Mouse (Mus musculus) spleen, postnatal 4 days (tissue): Measurements from ENCODE around the gene Ccdc184.

Experiments used
- DNase-seq, 2 experiments: peaks; one replicate each; pipeline ENCODE4 v3.0.0; 2022; ENCODE audit warnings: low spot score in 2 of 2

The Ccdc184 gene

DNA sequence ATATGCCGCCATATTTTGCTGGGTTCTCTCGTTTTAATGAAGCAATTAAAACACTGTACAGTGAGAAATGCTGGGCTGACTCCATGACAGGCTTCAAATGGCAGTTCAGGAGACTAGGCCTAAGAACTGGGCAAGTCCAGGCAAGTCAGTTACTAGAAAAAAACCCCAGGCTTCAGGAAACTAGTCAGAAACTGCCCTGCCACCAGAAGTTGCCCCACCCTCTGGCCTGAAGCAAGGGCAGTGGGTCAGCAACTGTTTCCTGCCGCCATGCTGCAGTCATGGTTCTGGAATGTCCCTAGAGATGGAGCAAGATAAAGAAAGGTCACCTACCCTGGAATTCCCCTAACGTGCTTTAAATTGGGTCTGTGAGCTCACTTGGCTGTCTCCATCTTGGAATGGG, 11.0 kb upstream of the Ccdc184 start:
- no peak for DNase-seq

DNA sequence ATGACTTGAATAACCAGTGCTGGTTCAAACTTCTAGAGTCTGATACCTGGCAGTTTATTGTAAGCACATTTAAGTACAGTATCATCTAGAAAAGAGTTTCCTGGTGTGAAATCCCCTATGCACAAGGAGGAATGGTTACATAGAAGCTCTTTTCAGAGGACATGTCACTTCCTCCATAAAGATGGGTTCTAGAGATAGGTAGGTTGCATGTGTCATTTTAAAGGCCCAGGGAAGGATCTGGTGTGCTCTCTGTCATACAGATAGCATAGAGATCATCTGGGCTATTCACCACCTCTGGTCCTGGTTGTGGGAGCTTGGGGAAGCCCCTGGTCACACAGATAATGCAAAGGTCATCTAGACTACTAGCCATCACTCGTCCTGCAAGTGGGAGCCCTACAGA, 9.7 kb upstream of the Ccdc184 start:
- no peak for DNase-seq

DNA sequence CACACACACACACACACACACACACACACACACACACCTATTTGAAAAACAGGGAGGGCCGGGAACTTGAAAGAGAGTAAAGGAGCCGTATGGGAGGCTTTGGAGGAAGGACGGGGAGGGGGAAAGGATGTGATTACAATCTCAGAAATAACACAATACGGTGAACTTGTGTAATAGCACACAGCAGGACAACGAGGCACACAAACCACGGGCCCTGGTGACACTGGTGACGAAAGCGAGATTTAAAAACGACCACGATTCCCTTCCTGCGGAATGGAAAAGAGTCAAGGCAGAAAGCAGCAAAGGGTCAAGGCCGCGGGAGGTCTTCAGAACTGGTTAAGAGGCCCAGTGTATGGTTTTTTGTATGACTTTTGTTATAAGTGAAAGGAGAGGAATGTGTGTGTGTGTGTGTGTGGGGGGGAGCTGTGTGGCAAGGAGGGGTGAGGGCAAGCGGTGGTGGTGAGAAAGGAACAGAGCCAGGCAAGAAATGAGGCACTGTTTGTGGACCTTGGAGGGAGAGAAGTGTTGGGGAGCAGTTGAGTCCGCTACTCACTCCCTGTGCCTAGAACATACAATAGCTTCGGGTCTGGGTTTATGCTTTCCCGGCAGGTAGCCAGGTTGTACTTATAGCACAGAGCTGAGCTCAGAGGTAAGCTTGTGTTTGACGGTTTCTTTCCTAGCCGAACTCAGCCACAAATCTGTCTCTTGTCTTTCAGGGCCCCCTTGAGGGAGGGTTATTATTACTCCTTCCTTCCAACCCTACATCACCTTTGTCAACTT, 5.7 kb upstream of the Ccdc184 start:
- no peak for DNase-seq

DNA sequence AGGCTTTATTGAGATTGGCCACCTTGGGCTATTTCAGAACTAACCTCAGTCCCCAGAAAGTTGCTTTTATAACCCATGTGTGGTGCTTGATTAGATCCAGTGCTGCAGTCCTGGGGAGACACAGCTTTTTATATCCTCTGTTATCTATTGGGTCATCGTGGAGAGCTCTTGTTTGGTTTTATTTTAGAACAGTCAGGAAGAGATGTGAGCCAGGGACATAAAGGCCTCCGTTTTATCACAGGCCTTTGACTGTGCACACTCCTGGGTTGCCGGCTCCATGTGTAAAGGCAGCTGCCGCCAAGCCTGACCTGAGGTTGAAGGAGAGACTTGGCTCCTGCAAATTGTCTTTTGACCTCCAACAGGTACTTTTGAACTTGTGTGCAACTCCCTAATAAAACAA, 4.4 kb upstream of the Ccdc184 start:
- no peak for DNase-seq

DNA sequence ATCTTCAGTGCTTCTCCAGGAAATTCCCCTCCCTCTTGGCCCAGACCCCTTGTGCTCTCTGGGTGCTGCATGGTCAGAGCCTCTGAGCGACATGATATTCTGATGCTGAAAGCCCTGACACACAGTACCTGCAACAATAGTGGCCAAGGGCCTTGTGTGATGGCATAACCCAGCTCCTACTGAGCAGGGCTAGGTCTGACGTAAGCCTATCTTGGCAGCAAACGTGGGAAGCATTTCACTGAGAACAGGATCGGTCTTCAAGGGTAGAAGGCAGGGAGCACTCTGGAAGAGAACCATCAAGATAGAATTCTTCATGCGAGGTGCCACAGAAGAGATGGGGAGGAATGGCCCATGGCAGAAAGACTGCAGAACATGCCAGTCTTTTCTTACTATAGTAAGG, 1.4 kb upstream of the Ccdc184 start, which contains the start of gene Asb8:
Gene Asb8 (minus strand): TSS at position 101 of the 400 bp plus-strand sequence.
- no peak for DNase-seq

DNA sequence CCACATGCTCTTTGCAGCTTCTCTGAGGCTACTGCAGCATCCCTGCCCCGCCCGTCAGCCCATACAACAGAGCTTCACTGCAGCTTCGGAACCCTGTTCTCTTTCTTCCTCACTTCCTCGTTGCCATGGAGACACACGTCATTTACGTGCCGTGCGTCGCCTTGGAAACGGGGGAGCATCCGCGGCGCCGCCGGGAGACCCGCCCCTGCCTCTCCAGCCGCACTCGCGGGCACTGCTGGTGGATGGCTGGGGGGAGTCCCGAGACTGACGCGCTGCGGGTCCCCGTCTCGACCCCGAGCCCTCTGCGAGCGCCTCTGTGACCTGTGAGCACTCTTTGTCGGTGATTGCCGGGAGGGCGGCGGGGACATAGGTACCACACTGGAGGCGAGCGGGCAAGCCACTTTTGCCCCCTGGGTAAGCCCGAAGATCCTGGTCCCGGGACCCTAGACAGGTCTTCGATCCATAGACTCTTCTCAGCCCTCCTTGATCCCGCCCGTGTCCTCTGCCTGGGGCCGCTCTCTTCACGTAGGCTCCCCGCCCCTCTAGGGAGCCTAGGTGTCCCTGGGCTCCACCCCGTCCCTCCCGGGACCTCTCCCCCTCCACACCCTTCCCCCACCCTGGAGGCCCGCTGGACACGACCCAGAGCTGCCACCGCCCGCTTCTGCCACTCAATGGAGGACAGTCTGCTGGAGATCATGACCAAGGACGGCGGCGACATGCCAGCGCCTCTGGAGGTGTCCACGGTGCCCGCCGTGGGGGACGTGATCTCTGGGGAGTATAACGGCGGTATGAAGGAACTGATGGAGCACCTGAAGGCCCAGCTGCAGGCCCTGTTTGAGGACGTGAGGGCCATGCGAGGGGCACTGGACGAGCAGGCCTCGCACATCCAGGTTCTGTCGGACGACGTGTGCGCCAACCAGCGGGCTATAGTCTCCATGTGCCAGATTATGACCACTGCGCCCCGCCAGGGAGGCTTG, 975 bp downstream of the Ccdc184 start:
- peak; percentile 22 to 68 for DNase-seq

DNA sequence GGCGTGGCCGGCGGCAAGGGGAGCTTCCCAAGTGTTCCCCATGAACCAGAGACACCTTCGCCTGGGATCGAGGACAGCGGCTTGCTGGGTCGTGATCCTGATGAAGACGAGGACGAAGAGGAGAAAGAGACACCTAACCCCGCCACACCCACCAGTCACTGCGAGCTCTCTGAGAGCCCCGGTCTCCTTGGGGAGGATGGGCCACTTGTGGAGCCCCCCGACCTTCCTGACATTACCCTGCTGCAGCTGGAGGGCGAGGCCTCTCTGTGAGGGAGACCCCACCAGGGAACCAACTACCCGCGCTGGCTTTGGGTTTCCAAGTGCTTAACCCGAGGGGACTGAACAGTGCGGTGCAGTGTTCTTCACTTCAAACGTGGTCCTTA, 1.7 kb downstream of the Ccdc184 start:
- no peak for DNase-seq

DNA sequence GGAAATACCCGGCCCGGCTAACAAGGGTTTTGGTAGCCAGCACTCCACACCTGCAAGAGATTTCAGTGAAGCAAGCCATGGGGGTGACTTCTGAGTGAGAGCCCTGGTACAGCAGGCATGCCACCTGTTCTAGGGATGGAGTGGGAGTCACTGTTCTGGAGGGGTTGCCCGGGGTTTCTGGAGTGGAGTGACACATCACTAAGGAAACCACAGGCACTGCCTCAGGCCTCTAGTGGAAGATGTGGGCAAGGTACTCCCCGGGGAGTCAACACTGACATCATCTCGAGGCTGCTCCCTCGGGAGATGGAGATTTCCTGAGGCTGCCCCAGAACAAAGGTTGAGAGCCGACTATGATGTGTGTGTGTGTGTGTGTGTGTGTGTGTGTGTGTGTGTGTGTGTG, 3.4 kb downstream of the Ccdc184 start:
- no peak for DNase-seq

DNA sequence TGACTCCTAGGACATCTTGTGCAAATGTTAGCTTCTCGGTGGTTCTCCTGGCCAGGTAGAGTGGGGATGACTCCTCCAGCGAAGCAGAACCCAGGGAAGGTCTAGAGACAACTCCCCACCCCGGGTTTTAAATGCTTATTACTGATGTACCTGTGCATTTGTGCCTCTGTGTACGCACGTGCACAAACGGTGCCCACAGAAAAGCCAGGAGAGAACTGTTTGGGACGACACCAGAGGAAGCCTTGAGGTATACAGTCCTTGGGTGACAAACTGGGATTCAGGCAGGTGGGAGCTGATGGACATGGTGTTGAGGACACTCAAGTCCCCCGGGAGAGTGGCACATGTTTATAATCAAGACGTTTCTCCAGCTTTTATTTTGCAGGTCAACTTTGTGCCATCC, 4.0 kb downstream of the Ccdc184 start:
- DNase-seq = no peak

DNA sequence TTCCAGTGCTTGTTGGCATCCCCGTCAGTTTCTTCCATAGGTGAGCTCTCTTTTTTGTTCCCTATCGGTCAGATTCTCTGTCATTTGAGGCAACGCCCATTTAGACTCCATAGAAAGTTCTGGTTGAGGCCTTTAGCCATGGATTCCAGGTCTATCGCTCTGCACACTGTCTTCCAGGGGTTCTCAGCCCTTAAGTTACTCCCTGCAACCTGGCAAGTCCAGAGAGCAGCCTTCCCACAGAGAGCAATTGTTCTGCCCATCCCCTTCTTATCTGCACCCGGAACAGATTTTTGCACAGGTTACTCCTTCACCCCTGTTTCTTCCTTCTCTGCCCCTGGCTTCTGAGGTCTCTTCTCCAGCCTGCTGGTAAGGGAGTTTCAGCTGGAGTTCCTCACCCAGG, 5.2 kb downstream of the Ccdc184 start:
- DNase-seq = no peak

DNA sequence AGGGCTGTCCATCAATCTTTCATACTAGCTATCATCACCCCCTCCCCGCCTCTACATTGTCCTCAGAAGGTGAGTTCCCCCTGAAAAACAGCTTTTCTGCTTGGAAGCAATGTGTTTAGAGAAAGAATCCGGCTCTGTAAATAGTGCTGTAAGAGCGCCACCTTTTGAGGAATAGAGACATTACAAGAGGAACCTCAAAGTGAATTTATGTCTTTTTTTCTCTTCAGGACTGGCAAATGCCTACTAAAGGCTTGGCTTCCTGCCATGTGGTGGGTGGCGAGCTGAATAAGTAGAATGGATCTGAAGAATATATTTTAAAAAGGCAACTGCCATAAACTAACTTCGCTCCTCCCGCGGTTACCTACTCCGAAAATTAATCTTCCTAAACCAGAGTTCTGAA, 6.9 kb downstream of the Ccdc184 start:
- DNase-seq = no peak

DNA sequence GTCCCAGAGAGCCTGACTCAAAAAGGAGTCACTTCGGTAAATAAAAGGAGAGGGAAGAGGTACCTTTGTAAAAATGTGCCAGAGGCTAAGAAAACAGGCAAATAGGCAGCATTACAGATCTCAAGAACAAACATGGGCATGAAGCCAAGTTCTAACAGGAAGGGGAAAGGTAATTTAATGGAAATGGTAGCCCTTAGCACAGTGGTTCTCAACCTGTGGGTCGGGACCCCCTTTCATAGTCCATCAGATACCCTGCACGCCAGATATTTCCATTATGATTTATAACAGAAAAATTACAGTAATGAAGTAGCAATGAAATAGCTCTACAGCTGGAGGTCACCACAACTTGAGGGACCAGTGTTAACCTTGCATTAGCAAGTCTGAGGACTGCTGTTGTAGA, 10.4 kb downstream of the Ccdc184 start:
- DNase-seq = no peak

DNA sequence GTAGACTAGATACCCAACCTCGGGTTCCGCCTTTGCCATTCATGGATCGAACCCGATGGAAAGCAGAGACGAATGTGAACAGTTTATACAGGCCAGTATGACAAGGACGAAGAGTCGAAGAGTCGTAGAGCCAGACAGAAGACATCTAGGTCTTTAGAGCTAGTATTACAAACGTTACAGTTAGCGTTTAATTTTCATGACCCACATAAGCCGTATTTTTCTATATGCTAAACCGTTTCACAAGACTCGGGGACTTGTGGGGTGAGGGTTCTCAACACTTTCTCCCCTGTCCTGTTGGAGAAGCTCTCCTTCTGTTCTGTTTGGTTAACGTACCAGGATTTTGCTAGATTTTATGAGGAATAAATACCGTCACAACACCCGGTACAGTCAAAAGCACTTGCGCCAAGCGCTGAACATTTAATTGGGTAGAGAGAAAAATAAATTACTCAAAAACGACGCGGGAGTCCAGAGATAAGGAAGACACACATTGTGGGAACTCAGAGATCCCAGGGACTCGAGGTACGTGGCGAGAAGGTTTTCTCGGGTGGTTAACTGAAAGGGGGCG, 13.7 kb downstream of the Ccdc184 start:
- no peak for DNase-seq

DNA sequence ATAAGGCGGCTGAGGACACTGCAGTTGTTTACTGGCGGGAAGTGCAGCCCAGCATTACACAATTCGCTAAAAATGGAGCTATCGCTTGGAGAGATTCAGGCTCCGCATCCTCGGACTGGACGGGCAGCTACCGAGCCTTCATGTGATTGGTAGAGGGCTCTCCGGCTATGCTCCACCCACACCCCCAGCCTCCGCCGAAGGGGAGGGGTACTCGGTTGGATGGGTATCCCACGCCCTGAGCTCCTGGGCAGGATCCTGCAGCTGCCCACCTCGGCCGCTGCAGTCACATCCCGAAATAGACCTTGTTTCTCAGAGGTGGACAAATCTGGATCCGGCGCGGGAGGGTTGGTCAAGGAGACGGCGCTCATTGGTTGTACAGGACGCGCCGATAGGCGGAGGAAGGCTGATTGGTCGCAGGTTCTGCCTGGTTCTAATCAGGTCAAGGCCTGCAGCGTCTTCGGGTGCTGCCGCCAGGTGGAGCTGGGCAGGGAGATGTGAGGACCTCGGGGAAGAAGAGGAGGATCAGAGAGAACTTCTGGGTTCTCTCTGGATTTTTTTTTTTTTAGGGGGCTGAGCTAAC, 14.3 kb downstream of the Ccdc184 start:
- DNase-seq = peak; percentile 76 to 85

DNA sequence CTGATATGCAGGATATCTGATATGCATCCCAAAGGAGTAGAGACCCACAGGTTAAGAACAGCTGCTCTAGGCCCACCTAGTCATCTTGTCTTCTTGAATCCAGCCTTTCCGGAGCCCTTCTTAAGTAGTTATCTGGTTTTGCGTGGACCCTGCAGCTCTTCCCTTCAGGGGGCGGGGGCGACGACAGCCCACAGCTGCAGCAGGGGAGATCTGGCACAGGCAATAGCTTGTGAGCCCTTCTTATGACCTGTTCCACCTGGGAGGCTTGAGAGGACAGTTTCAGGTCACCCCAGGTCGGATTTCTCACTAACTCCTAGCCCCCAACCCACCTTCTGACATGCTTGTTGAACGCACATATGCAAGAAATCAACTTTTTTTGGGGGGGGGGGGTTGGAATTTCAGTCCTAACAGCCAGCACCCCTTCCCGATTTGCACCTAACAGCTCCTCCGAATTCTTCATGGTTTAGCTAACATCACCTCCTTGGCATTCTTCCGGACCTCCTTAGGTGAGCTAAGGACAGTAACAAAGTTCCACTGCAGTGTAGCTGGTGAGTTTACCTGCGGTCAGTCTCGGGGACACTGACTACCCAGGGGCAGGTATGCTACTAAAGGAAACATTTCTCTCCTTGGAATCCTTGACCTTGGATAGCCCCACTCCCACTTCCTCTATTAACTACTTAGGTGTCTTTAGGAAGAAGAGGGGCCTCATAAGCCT, 15.1 kb downstream of the Ccdc184 start:
- no peak for DNase-seq

DNA sequence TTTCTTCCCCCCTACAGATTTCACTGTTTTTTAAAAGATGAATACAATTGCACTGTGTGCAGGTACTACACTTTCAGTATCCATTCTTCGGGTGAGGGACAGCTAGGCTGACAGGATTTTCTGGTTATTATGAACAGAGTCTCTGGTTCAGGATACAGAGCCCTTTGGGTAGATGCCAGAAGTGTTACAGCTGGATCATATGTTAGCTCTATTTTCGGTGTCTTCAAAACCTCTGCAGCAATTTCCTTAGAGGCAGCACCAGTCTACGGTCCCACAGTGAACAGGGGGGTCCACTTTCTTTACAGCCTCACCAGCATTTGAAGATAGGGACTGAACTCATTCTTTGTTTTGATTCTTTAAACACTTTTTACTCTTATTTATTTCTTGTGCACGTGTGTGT, 17.5 kb downstream of the Ccdc184 start:
- no peak for DNase-seq

DNA sequence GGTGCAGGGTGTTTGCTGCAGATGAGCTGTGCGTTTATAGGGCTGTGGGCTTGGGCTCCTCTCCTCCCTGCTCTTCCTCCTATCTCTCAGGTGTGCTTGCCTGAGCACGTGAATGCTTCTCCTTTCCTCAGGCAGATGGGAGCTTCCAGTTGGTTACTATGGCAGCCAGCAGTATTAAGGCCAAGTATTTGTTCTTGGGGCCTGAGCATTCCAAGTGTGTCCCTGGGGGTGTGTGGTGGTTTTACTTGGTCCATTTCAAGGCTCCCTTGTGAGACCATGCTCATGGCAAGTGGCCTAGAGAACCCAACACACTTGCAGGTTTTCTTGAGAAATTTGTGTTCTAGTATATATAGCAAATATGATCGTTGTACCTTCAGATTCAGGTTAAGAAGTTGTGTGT, 28.5 kb downstream of the Ccdc184 start, which contains the start of gene Olfr288:
Gene Olfr288 (minus strand): TSS at position 101 of the 400 bp plus-strand sequence.
- DNase-seq = no peak

DNA sequence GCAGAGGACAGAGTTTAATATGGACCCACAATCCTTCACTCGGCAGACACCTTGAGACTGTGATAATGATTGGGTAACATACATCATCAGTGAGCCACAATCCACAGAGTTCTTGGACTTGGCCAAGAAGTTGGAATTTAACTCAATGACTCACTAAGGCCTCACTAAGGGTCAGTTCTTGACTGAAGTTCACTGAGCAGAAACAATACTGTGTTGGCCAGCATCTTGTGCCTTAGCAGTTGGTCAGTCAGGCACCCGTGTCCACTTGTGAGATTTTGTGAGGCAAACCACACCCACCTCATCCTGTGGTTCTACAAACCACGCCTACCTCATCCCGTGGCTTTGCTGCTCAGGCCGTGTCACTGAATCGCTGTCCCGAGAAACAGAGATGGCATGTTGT, 42.7 kb downstream of the Ccdc184 start:
- DNase-seq = no peak

DNA sequence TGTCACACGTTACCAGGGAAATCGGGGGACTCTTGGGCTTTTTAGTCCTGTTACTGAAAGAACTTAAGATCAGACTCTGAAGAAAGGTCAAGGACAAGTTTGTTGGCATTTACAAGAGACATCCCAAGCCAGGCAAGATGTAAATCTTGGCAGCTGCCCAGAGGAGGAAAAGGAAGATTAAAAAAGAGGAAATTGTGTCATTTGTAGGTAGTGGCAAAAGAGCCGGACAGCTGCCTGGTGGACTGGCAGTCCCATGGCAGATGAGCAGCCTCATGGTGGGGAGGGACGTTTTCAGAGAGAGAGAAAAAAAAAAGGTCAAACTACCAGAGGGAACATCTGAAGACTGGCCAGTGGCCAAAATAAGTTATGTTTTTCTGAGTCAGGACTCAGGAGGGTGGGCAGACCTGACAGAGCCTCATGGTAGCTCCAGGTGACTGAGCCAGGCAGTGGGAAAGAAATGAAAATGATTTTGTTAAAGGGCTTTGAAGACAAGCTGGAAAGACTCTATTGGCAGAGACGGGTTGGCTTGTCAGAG, 46.4 kb downstream of the Ccdc184 start:
- no peak for DNase-seq

DNA sequence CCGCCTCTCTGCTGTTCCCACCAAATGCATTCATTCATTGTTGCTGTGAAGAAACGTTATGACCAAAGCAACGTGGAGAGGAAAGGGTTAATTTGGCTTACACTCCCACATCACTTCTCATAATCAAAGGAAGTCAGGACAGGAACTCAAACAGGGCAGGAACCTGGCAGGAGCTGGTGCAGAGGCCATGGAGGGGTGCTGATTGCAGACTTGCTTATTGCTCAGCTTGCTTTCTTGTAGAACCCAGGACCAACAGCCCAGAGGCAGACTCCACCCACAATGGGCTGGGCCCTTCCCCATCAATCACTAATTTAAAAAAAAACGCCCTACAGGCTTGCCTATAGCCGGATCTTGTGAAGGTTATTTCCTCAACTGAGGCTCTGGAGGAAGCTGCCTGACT, 47.2 kb downstream of the Ccdc184 start:
- DNase-seq = no peak
